Mouse (Mus musculus): ENCODE data around the gene Kcnip2.

Kcnip2 gene

DNA sequence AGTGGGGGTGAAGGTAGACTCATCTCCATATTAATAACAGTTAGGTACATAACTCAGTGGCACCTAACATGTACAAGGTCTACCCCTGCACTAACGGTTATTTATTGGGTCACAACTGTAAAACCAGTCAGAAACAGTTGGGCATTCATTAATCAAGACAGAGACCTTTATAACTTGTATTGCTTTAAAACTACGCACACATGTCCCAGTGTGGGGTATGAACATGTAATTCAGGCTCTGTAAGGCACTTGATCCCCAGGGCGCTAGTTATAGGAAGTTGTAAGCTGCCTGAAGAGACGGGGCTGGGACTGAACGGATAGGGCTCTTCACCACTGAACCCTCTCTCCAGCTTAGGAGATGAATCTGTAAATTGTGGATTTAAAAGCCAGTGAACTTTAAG lies 57.2 kb downstream of the Kcnip2 start:
- ChIA-PET POLR2A (interaction anchor here (0.5 to 35.8 kb wide), 8 partner anchors 8 to 858 kb away, joined by 3 to 671 read pairs (median 6); partner anchors contain the start of genes Mgea5 (in 1 of the 4) and Npm3 (in 1 of the 4)), CTCF (interaction anchor here in 1 of 4 experiments (0.6 to 1.4 kb wide), 2 partner anchors 256 to 744 kb away, joined by 3 read pairs; partner anchors contain the start of gene Lzts2)

DNA sequence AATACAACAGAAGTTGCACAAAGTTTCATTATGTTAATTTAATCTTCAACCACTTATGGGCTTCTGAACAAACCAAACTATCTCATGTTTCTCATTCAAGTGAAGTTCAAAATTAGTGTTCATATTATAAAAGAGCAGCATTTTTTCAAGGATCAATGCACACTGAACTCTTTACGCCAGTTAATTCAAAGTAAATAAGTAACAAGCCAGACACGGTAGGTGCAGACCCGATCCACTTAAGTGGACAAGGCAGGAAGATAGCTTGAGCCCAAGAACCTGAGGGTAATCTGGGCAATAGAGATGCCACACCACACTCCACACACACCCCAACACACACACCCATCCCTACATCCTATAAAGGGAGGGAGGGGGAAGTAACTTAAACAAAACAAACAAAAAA lies 62.3 kb downstream of the Kcnip2 start:
- CTCF ChIA-PET, result interaction anchor here in 2 of 4 experiments (1.3 to 1.4 kb wide), 3 partner anchors 51 to 180 kb away, joined by 3 to 5 read pairs (median 4); no protein-coding TSS in a partner anchor
- POLR2A ChIA-PET, result interaction anchor here in 2 of 4 experiments (1.0 to 35.8 kb wide), 3 partner anchors 10 to 27 kb away, joined by 4 to 671 read pairs (median 10); partner anchors contain the start of gene Mgea5 (in 1 of the 2)

DNA sequence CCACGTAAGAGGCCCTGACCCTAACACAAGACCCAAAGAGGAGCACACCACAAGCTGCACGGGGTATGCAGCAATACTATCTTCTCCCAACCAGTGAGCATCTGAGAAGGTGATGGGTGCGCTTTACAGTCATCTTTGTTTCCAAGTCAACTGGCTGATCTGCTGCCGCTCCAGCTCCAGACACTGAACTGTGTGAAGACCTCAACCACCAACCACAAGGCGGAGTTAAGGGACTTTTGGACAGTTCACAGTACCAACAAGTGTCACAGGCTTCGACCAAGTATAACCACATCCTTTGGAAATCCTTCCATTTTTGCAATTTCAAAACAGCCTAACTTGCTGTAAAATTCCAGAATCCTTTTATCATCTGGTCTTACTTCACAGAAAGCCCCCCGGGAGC lies 64.0 kb downstream of the Kcnip2 start:
- ChIA-PET CTCF (interaction anchor here in 2 of 4 experiments (0.5 to 1.2 kb wide), 4 partner anchors 178 to 537 kb away, joined by 3 to 6 read pairs (median 4); no protein-coding TSS in a partner anchor), POLR2A (interaction anchor here in 2 of 4 experiments (1.0 to 35.8 kb wide), 7 partner anchors 9 to 286 kb away, joined by 3 to 671 read pairs (median 4); partner anchors contain the start of gene Mgea5 (in 1 of the 2))

DNA sequence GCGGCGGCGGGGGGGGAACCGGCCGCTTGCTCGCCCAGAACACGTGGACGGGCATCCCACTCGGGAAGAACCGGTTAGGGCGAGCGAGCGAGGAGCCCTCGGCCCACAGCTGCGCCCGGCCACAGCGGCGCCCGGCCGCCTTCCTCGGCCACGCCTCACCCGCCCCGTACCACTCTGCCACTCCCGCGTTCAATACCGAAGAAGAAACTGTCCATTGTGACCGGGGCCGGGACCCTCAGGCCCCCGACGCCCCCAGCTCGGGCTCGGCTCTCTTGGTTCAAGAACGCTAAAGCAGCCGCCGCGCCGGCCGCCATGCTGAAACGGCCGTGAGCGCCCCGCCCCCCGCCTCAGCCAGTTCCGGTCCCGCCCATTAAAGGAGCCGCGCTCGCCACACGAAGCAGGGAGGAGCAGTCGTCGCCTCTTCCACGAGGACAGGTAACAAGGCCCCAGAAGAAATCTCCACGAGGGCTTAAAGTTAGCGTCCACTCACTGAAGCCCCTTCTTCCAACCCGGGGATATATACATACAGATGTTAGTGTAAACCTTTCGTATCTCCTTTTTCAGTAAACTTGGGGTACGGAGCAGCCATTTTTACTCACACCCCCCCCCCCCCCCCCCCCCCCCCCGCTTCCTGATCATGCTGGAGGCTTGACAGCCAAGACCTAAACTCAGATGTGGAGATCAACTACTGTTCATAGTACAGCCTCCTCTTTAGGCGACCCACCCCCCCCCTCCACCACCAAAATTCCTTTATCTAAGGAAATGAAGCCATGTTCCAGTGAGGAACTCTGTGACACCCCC lies 66.4 kb downstream of the Kcnip2 start, which contains the start of gene Npm3:
TSS of gene Npm3 (minus strand) at position 349 of the 801 bp plus-strand sequence.
- CTCF ChIA-PET, result interaction anchor here in 2 of 4 experiments (0.5 to 0.6 kb wide), 4 partner anchors 61 to 533 kb away, joined by 3 to 4 read pairs (median 3); no protein-coding TSS in a partner anchor

DNA sequence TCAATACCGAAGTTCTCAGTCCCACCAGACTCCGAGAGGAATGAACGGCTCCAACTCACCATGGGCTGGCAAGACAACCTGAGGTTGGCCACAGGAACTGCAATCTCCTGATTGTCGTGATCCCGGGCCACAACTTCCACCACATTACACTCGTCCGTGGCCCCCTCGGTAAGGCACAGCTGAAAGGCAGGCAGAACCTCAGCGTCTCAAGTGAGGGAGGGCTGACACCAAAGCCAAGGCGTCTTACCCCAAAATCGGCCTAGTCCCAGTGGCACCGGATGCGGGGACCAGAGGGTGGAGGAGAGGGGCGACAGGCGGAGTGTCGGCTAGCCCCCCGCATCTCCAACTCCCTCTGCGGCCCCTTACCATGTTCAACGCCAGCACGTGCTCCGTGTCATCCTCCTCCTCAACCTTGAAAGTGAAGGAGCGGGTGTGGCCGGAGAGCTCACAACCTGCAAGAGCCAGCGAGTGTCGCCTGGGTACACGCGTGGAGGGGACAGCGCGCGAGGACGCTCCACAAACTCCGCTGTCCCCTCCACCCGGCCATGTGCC lies 67.1 kb downstream of the Kcnip2 start:
- ChIA-PET CTCF (interaction anchor here in 3 of 4 experiments (0.5 to 5.4 kb wide), 11 partner anchors 39 to 572 kb away, joined by 3 to 62 read pairs (median 4); partner anchors contain the start of gene Kcnip2 (in 1 of the 3)), POLR2A (interaction anchor here in 2 of 4 experiments (0.7 to 35.8 kb wide), 9 partner anchors 8 to 327 kb away, joined by 3 to 671 read pairs (median 3); partner anchors contain the start of genes Mgea5 (in 1 of the 2) and Nolc1 (in 1 of the 2))

More for the DNA sequence above, 66.4 kb downstream of the Kcnip2 start, which contains the start of gene Npm3:
- POLR2A ChIA-PET, result interaction anchor here (0.7 to 35.8 kb wide), 11 partner anchors 9 to 754 kb away, joined by 3 to 671 read pairs (median 3); partner anchors contain the start of genes Mgea5 (in 1 of the 4) and Nolc1 (in 1 of the 4)

DNA sequence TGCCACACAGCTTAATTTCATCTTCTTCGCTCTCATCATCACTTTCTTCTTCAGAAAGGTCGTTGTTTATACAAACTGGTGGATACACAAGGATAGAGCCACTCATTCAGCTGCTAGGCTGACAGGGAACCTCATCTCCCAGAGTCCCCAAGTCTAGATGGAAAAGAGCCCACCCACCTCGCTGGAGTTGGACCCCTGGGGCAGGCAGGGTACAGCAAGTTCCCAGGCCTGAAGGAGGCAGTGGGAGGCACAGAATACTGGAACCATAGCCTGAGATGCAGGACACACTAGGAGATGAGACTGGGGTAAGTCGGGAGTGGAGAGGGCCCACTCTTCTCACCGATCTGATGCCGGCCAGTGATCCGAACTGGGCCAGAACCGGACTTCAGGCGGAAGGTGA lies 67.7 kb downstream of the Kcnip2 start:
- CTCF ChIA-PET, result interaction anchor here (0.7 to 5.4 kb wide), 14 partner anchors 26 to 571 kb away, joined by 3 to 62 read pairs (median 4); partner anchors contain the start of gene Kcnip2 (in 1 of the 4)
- POLR2A ChIA-PET, result interaction anchor here in 3 of 4 experiments (1.0 to 35.8 kb wide), 9 partner anchors 9 to 280 kb away, joined by 3 to 671 read pairs (median 3); partner anchors contain the start of gene Mgea5 (in 1 of the 3)

DNA sequence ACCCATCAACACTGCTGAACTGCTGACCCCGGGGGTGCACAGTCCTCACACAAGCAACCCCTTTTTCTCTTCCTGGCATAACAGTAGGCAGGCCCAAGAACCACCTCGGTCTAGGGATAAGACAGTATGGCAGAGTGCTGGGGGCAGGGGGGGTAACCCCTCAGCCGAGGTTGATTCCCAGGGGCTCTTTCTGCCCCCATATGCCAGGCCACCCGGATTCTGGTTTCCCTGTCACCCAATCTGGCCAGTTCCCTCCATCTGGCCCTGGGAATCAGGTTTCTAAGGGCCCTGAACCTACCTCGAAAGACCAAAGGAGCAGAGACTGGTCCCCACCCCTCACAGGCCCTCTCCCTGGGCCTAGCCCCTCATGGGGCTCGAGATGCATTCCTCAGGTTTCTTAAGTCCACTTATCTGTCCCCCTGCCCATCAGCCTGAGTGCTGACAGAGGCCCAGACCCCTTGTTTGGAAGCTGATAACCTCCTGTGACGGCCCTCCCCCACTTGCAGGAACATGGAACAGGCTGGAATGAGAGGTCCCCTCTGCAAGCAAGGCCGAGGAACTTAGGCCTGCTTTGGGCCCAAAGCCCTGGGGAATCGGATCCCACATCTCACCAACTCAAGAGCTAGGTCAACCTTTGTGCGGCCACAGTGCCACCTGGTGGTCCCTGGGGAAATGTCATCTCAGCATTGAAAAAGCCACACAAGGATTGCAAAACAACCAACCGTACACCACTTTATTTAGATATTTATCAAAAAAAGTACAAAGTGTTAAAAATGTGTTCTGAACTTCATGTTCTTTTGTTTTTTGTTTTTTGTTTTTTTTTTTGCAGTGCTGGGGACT lies 68.6 kb downstream of the Kcnip2 start:
- POLR2A ChIA-PET, result interaction anchor here (0.6 to 35.8 kb wide), 14 partner anchors 10 to 281 kb away, joined by 3 to 671 read pairs (median 4); partner anchors contain the start of gene Mgea5 (in 1 of the 4)
- CTCF ChIA-PET, result interaction anchor here (0.6 to 5.4 kb wide), 50 partner anchors 9 to 940 kb away, joined by 3 to 62 read pairs (median 4); partner anchors contain the start of gene Kcnip2 (in 1 of the 4)

DNA sequence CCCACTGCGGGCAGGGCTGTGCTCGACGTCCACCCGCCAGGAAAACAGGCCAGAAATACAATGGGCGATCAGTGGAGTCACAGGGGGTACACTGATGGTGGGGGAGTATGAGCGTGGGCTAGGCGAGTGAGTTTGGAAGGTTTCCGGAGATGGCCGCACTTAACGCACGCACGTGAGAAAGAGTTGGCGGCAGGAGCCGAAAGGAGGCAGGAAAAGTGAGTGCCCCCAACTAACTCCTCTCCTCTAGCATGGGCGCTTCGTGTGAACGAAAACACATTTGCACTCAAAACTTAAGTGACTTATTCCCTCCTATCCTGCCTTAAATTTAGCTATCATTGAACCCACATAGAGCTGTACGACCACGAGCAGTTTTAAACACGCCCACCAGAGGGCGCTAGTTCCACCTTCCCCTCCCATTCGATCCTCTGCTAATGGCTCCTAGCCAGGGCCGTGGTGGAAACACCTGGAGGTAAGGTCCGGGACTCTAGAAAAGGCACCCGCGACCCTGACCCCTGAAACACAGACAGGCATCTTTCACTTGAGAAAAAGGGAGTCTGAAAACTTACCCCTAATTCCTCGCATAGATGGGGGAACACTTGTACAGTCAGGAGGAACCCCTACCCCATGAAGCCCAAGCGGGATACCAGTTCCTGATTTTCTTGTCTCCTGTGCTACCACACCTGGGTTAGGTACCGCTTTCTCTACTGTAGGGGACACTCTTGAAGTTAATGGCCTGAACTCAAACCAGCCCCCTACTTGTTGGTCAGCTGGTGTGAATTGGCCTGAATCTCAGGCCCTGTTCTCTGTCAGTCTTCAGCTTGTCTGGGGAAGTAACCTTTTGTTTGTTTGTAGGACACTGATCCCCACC lies 69.5 kb downstream of the Kcnip2 start:
- ChIA-PET POLR2A (interaction anchor here (0.6 to 35.8 kb wide), 15 partner anchors 11 to 224 kb away, joined by 3 to 671 read pairs (median 4); partner anchors contain the start of gene Mgea5 (in 1 of the 4)), CTCF (interaction anchor here (0.5 to 5.4 kb wide), 56 partner anchors 9 to 1562 kb away, joined by 3 to 62 read pairs (median 4); partner anchors contain the start of genes Gm17018 (in 1 of the 4) and Poll (in 1 of the 4))

DNA sequence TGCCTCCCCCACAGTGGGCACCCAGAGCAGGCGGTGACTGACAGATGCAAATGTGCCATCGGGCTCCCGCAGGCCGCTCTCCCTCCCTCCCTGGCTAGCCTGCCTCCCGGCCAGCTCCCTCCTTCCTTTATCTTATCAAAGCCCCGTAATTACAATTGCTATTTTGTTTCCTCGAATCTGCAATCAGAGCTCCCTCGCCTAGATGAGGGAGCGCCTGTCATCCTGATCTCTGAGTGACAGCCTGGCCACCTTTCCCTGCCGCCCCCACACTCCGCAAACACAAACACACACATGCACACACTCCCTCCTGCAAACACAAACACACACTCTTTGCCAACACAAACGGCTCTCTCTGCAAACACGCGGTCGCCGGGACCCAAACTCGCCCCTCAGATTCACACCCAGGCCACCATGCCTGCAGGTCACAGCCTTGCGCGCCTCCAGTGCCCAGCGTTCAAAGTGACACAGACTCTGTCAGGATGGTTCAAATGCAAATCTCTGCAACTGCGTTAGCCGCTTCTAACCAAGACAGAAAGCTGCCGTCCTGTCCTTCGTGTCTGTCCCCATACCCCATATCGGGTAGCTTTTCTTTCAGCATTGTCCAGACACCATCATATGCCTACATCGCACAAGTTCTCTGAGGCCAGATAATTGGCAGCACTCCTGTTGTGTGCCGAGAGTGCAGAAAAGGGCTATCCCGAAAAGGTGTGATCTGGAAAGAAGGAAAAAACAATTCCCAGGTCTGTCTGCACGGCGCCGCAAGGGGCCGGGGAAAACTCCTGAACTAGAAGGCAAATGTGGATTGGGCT lies 70.3 kb downstream of the Kcnip2 start:
- POLR2A ChIA-PET, result interaction anchor here (0.6 to 35.8 kb wide), 13 partner anchors 12 to 1056 kb away, joined by 3 to 671 read pairs (median 4); partner anchors contain the start of gene Mgea5 (in 1 of the 4)

DNA sequence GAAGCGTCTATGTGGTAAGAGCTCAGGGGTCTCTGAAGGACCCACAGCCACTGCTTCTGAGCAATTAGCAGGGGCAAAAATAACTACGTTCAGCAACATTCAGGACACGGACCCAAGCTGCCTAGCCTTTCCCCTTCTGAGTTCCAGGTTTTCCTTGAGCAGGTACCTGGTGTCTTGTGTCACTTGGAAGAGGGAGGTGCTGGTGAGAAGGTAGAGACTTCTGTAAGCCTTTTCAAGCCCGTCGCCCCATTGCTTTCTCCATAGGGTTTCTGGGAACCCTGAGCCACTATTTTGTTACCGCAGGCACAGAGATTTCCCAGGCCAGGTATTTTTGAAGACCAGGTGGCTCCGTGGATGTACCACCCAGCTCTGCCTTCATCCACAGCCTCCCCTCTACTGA lies 72.2 kb downstream of the Kcnip2 start:
- ChIA-PET POLR2A (interaction anchor here in 1 of 4 experiments (0.9 to 35.8 kb wide), 3 partner anchors 11 to 260 kb away, joined by 3 to 671 read pairs (median 7); partner anchors contain the start of gene Mgea5), CTCF (interaction anchor here in 3 of 4 experiments (0.5 to 5.4 kb wide), 4 partner anchors 13 to 170 kb away, joined by 3 to 31 read pairs (median 8); no protein-coding TSS in a partner anchor)

More for the DNA sequence above, 70.3 kb downstream of the Kcnip2 start:
- CTCF ChIA-PET, result interaction anchor here (0.5 to 5.4 kb wide), 53 partner anchors 8 to 584 kb away, joined by 3 to 62 read pairs (median 4); partner anchors contain the start of genes Gm17018 (in 1 of the 4) and Poll (in 1 of the 4)

DNA sequence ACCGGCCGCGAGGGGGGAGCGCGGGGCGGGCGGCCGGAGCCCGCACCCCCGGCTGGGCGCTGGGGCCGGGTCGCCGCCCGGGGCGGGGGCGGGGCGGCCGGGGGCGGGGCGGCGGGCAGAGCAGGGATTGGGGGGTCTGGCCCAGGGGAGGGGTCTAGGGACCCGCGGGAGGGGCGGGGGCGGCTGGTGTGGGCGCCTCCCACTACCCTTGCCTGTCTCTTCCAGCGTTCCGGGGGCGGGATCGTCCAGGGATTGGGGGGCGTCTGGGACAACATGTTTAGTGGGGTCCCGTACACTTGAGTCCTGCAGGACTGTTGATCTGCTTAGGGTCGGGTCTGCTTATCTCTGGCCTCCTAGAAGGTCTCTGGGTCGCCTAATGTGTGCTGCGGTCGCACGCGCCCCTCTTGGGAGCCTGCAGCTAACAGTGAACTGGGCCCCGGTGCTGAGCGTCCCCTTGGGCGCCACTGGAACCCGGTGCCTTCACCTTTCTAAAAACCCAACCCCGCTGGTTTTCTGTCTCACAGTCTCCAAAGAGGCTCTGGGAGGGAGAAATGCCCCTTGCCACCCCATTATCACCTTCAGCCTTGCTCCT lies 72.8 kb downstream of the Kcnip2 start:
- POLR2A ChIA-PET, result interaction anchor here in 1 of 4 experiments (1.4 to 35.8 kb wide), 2 partner anchors 10 to 37 kb away, joined by 7 to 671 read pairs; partner anchors contain the start of gene Mgea5
- CTCF ChIA-PET, result interaction anchor here in 3 of 4 experiments (0.5 to 5.4 kb wide), 3 partner anchors 99 to 169 kb away, joined by 3 to 31 read pairs (median 13); no protein-coding TSS in a partner anchor

DNA sequence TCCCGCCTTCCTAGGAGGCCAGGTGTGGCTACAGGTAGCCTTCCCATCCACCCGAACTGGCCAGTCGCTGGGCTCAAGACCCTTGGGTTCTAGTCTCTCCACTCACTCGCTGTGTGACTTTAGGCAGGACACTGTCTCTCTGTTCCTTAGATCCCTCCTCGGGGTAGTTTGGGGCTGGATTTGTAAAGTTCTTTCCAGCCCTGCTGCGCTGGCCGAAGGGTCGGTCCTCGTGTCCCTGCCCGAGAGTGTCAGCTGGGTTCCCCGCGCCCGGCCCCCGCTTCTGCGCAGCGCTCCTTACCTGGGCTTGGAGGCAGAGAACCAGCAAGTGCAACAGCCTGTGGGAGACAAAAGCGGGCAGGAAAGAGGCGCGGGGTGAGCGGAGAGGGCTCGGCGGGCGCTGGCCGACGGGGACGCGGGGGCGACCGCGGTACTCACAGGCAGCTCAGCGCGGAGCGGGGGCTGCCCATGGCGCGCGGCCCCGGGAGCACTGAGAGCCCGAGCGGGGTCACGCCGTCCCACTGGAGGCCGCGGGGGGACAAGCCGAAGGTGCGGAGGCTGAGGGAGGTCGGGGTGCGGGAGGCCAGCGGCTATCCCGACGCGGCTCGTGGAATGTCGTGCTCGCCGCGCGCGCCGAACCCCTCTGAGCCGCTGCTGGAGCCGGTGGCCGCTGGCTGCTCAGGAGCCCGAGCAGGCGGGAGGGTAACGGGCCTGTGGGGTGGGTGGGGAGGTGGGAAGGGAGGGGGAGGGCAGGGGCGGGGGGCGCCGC lies 73.5 kb downstream of the Kcnip2 start, which contains the start of gene Fgf8:
TSS of gene Fgf8 (minus strand) at position 698 of the 766 bp plus-strand sequence.
- CTCF ChIA-PET, result interaction anchor here in 3 of 4 experiments (0.7 to 2.8 kb wide), 5 partner anchors 20 to 168 kb away, joined by 3 to 13 read pairs (median 3); no protein-coding TSS in a partner anchor
- POLR2A ChIA-PET, result interaction anchor here in 1 of 4 experiments (1.0 to 35.8 kb wide), 3 partner anchors 10 to 38 kb away, joined by 3 to 671 read pairs (median 17); partner anchors contain the start of gene Mgea5
